Mouse (Mus musculus): ENCODE data around the gene Upb1.
"Not testable (repeated sequence)": the region's sequence is repeated elsewhere in the genome, so short reads cannot be mapped to it uniquely, and the experiment has no call there.

Upb1 gene

DNA sequence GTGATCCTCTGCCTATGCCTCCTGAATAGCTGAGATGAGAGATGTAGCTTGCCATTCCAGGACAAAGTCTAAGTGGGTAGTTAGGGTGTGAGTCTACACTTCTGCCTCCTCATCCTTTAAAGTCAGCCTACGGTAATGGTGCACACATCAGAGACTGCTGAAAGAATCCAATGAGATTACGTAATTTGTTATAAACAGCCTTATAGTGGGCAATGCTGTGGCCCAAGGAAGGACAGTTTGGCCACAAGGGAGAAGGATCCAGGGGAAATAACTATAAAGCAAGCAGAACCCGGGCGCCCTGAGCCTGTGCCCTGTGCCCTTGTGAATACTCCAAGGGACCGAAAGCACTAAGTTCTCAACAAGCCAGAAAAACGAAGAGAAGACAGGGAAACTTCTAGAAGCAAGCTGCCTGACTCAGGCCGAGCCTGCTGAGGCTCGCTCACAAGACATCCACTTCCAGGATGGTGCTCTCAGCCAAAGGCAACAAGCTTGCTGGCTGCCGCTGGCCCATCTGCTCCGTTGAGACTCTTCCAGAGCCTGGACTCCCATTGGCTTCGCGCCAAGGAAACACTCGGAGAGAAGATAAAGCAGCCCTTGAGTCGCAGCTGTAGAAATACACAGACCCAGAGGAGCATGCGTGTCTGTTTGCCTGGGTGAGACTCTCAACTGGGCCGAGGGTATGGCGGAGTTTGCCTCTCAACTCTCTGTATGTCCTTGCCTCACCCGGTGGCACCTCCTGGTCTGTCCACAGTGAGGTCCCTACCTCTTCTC is 55.3 kb downstream of the Upb1 start:
- peak; percentile 32 to 41 for DNase-seq

DNA sequence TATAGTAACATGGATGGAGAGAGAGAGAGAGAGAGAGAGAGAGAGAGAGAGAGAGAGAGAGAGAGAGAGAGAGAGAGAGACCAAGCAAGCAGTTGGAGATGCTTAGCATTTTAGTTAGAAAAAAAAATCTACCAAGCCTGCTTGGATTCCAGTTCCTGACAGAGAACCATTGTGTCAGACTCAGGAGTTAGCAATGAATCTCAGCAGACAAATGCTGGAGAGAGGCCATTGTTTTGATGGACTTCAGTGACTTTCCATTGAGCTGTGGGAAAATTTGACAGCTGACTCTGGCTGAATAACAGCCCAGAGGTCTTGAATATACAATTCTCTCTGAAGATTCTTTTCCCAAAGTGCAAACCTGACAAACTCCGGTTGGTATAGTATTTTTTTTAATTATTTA is 56.9 kb downstream of the Upb1 start:
- no peak for DNase-seq

DNA sequence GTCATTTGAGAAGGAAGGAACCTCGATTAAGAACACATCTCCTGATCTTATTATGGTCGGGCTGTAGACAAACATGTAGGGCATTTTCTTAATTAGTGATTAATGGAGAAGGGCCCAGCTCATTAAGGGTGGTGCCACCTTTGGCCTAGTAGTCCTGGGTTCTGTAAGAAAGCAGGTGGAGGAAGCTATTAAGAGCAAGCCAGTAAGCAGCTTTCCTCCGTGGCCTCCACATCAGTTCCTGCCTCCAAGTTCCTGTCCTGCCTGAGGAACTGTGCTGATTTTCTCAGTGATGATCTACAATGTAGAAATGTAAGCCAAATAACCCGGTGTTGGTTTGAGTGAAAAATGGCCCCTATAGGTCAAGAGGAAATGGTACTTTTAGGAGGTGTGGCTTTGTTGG is 57.4 kb downstream of the Upb1 start:
- DNase-seq: no peak

DNA sequence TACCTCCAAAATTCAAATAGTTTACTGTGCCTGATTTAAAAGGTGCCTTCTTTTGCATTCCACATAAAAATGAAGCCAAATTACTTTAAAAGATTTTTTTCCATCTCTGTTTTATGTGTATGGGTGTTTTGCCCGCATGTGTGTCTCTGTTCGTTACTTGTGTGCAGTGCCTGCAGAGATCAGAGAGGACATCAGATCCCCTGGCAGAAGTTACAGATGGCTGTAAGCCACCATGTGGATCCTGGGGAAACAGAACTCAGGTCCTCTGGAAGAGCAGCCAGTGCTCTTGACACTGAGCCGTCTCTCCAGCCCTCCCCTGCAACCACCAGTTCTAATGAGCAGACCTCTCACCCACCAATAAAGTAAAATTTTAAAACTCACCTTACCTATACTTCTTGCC is 61.8 kb downstream of the Upb1 start:
- DNase-seq: peak in 1 of 2 experiments; percentile 42

DNA sequence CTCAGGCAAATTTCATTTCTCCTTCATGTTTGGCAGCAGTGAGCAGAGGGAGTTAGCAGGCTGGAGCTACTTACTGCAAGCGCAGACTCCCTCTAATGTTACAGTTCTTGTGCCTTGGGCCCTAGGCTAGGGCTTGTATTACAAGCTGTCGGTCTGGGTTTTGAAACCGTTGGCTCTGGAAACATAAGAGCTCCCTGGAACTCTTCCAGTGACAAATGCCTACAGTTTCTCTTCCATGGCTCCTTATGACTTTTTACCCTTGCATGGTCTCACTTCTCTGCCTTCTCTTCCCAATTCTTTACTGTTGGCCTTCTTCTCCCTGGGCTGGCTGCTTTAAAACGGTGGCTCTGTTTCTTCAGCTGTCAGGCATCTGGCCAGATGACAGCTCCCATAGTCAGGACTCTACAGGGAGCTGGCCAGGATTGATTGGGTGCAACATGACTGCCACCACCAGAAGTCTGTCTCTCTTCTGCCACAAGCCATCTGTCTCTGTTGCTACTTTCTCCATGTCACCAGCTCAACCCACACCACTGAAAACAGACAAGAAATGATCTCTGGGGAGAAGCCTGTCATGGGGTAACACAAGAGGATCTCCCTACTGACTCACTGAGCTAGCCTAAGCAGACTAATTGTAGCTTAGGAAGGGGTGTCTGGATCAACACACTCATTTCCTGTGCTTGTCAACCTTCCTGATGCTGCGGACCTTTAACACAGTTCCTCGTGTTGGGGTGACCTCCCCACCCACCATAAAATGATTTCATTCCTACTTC is 65.1 kb downstream of the Upb1 start:
- peak; percentile 51 to 56 for DNase-seq

DNA sequence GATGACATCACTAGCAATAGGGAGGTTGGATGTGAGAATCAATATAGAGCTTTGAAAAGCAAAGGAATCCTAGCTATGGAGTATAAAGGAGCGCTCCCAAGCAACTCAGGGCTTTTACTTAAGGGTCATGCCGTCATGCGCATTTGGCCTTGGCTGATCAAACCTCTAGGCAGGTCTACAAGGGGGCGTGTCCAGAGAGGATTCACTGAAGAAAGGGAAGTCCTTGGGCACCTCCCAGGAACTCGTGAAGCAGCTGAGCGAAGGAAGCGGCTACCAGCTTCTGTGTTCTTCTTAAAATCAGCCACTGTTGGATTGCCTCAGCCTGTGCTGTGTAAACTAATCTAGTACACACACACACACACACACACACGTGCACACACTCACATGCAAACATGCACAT is 72.5 kb downstream of the Upb1 start:
- DNase-seq: no peak

DNA sequence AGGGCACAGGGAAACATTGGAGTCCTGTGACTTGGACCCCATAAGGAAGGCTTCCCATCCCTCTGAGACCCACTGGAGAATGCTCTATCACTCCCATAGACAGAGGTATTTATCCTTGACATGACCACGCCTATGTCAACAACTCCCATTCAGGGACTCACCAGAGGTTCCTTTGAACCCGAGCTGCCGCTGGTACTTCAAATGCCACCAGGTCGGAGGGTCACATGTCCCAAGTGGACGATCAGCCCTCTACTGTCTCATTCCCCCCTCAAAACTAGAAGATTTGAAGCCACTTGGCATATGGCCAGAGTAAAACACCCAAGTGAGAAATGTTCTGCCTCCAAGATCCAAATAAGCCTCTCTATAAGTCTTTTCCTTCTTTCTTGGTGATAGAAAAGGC is 73.7 kb downstream of the Upb1 start:
- no peak for DNase-seq

DNA sequence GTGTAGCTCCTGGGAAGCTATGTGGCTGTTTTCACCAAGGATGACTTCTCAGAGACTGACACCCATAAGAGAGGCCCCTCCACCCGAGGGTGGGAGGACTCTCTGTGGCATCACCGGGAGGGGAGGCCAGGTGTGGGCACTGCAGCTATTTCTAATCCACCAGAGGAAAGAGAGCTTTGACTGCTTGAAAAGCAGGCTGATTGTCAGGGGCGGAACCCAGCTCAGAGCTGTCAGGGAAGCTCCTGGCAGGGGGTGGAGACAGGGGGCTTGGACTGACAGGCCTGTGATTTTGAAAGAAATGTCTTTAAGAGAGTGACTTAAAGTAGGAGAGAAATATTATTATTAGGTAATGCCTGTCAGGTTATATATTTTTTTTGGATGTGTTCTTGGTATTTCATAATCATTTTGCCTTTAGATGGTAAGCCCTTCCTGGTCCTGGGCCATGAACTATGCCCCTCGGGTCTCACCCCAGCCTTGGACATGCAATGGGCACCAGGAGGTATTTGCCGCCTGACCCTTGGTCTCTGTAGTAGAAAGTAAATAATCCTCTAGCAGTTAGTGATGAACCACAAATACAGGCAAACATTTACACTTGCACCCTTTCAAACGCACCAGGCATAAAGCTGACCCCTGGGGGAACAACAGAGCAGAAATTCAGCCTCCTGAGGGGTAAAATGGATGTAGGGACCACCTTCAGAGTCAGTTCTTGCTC is 74.4 kb downstream of the Upb1 start:
- not testable (repeated sequence) for DNase-seq

DNA sequence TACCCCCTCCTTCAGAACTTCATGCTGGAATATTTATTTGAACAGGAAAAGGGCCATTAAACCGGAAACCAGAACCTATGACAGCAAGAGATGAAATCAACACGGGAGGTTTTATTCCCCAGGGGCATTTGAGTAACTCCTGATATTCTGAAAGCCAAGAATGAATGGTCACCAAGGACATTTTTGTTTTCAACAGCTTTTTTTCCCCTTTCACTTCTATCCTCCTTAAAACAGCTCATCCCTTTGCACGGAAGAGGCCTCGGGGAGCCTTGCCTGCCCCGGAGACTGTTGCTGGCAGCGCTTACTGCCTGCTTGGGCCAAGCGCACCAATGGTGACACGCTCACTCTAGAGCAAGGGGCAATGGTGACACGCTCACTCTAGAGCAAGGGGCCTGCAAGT is 76.1 kb downstream of the Upb1 start:
- DNase-seq: peak; percentile 32 to 34

DNA sequence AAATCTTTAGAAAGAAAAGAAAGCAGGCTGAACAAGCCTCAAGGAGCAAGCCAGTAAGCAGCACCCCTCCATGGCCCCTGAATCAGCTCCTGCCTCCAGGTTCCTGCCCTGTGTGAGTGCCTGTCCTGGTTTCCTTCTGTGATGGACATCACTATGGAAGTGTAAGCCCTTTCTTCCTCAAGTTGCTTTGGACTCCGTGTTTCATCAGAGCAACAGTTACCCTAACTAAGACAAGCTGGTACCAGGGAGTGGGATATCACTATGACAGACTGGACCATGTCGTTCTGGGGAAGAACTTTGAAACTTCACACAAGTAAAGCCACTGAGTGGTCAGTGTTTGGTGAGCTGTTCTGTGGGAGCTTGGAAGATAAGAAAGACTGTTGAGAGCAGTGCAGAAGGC is 79.0 kb downstream of the Upb1 start:
- DNase-seq: no peak

DNA sequence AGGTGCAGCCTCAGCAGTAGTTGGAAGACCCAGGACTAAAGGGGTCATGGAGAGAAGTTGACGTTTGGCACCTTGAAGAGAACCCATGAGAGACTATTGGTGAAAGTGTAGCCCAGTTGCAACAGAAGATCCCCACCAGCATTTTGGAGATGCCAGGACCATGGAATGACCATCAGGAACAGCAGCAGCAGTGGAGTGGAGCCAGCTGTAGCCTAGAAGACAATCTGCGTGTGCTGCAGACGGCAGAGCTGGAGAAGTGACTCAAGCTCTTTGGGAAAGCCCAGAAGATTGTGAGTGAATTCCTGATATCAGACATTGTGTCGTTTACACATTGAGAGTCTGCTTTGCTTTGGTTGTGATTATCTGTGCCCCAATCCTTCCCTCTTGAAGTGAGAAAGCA is 80.8 kb downstream of the Upb1 start:
- no peak for DNase-seq

DNA sequence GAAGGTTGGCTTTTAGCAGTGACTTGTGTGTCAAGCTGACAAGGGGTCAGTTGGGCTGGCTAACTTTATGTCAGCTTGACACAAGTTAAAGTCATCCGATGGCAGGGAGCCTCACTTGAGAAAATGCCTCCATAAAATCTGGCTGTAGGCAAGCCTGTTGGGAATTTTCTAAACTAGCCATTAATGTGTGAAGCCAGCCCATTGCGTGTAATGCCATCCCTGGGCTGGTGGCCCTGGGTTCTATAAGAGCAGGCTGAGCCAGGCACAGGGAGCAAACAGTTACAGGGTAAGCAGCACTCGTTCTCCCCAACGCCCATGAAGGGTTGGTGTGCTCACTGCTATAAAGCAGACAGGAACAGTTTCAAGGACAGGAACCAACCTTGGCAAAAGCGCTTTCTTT is 81.4 kb downstream of the Upb1 start:
- no peak for DNase-seq

DNA sequence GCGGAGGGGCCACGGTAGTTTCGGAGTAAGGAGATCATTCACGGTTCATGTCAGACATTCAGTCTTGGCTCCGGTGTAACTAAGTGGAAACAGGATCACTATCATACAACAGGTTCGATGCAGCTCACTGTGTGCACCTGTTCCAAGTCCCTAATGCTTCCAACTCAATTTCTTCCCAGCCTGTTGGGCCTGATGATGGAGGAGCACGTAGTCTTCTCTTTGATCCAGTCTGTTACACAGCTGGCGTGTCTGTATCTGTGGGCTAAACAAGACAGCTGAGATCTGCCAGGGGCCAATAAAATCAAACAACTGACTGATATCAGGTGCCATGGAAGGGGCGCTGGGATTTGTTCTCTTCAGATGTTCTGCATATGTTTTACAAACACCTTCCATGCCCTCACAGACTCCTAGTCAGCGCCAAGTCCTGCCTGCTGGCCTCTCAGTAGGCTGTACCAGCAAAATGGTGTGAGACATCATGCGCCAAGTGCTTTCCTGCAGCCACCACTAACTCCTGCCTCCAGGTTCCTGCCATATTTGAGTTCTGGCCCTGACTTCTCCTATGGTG is 82.1 kb downstream of the Upb1 start:
- peak in 1 of 2 experiments; percentile 10 for DNase-seq

DNA sequence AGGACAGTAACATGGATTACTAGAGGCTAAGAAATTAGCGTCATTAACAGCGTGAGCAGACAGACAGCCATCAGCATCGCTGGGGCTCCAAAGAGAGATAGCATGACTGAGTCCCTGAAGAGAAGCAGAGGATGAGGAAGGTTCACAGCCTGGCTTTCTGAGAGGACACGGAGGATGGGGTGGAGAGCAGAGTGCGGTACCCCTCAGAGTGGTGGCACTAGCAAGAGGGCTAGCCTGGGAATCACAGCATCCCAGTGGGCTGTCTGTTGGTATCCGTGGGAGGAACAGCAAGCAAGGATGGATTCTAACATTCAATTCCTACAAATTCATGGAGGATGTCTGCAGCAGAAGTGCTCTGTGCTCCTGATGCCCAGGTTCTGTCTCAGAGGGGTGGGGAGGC is 83.2 kb downstream of the Upb1 start:
- no peak for DNase-seq

DNA sequence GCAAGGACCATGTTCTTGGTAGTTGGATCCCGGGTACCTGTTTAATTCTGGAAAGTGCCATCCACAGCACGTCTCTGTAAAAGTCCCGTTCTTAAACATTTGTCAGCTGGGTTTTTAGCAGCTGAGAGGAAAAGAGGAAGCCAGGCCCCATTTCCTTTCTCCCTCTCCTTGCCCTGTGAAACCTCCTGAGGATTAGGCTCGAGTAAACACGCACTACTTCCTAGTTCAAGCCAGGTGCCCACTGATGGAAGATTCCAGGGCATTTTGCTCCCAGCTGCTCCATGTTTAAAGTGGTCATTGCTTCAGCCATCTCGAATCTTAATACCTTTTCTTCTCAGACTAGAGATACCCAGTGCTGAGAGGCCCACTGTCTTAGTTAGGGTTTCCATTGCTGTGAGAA is 83.9 kb downstream of the Upb1 start:
- DNase-seq: no peak

DNA sequence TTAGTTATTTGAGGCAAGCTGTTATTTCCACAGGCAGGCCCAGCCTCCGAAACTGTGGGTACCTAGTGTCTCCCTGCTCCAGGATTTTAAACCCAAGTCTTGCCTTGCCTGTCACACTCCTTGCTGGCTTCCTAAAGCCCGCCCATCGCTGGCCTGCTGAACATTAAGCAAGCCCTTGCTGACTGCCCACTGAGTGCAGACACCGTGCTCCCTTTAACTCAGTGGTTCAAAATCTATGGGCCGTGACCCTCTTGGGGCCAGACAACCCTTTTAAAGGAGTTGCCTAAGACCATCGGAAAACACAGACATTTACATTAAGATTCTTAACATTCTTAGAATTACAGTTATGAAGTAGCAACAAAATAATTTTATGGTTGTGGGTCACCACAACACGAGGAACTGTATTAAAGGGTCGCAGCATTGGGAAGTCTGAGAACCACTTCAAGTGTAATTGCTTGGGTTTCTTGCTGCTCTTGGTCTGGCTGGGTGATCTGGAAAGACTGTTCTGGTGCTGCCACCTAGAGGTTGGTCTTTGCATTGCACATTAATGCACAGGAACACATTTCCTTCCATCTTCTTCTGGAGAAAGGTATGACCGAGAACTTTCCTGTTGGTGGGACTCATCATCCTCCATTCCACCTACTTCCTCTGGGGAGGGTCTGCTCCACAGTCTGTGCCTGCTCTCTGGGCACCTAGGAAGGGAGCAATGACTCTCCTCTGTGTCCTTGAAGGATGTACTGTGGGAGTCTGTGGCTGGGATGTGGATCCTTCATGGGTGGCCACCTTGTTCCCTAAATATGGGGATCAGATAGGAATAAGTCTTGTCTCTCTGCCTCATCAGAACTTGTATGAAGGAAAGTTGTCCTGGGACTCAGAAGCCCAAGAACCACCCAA is 85.4 kb downstream of the Upb1 start:
- peak; percentile 90 to 94 for DNase-seq

DNA sequence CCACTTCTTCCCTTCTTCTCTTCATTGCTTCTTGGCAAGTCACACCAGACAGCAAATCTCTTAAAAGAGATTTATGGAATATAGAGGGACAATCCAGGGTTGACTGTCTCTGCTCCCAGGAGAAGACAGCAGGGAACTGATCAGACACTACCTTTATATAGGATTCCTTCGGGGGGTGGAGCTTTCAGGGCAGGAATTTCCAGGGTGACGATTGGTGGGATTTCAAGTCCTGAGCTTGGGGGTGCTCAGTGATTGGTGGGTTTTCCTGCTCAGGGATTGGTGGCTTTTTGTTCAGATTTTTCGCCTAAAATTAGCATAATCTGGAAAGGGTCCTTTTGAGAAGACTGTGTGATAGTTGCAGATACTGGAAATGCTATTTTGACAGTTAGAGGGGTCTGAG is 86.2 kb downstream of the Upb1 start:
- no peak for DNase-seq

DNA sequence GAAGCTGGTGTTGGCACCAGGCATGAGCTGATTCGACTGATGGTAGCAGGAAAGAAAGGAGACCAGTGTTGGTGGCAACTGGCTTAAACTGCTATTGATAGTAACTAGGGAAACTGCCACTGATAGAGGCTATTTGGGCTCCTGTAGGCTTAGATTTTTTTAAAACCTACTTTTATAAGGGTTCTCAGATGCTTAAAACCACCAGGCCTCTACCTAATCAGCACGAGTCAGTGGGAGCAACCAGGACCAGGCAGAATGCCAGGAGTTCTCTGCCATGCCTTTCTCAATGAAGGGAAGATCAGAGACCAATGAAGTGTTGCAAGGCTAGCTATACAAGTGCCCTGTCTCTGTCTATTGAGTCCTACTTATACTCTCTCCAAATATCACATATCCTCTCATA is 88.6 kb downstream of the Upb1 start:
- peak; percentile 43 to 59 for DNase-seq

DNA sequence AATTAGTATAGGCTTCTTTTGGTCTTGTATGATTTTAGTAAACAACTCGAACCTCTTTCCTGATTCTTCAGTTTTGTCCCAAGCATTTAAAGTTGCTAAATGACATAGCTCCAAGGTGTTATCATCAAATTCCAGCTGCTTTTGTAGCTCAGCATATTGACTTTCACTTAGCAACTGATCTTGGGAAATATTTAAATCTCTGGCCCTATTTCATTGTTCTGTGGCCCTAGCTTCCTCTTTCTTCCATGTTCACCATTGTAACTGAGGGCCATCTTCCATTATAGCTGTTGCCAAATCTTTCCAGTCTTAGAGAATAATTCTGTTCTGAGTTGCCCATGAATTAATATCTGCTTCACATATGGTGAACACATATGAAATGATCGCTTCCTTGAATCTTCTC is 89.8 kb downstream of the Upb1 start:
- DNase-seq: no peak

Data from cerebellum, postnatal 10 days (tissue).